Mouse (Mus musculus) heart, embryonic 13.5 days (tissue): Measurements from ENCODE around the gene Cd177. TPM values are rescaled to one million over a fixed set of nuclear protein-coding genes. Genes with fewer than 3 reads are reported as not detected.
"Not testable (repeated sequence)": the region's sequence is repeated elsewhere in the genome, so short reads cannot be mapped to it uniquely, and the experiment has no call there.

Source experiments
- ATAC-seq: fragments of 200-750 bp; cut with Nextera tagmentation; 2 replicates; pipeline ENCODE4 v1.8.0; 2017; ENCODE audit warnings: moderate TSS enrichment; ENCODE audit not compliant: insufficient number of reproducible peaks, low FRiP score, low TSS enrichment; ENCODE audit errors: extremely low read depth
- H3K27ac ChIP-seq: fragments of 300-500 bp; sonication (generic); replicated peaks from 2 replicates; pipeline ENCODE4 v1.5.1; 2015; ENCODE audit warnings: moderate library complexity, mild to moderate bottlenecking, inconsistent platforms
- H3K27me3 ChIP-seq: fragments of 300-500 bp; sonication (generic); replicated peaks from 2 replicates; pipeline ENCODE4 v1.6.1; 2015; ENCODE audit warnings: mild to moderate bottlenecking, inconsistent platforms
- H3K36me3 ChIP-seq: fragments of 300-500 bp; sonication (generic); 2 replicates; pipeline ENCODE4 v1.6.1; 2015; ENCODE audit warnings: mild to moderate bottlenecking, inconsistent platforms
- H3K4me1 ChIP-seq: fragments of 300-500 bp; sonication (generic); 2 replicates; pipeline ENCODE4 v1.6.1; 2015; ENCODE audit warnings: inconsistent platforms
- H3K4me2 ChIP-seq: fragments of 300-500 bp; sonication (generic); 2 replicates; pipeline ENCODE4 v1.6.1; 2015; ENCODE audit warnings: inconsistent platforms, mild to moderate bottlenecking, moderate library complexity
- H3K4me3 ChIP-seq: fragments of 300-500 bp; sonication (generic); 2 replicates; pipeline ENCODE4 v1.5.1; 2015; ENCODE audit warnings: moderate library complexity, mild to moderate bottlenecking, inconsistent platforms
- H3K9ac ChIP-seq: fragments of 300-500 bp; sonication (generic); 2 replicates; pipeline ENCODE4 v1.6.1; 2015; ENCODE audit warnings: inconsistent platforms, mild to moderate bottlenecking, moderate library complexity
- H3K9me3 ChIP-seq: fragments of 300-500 bp; sonication (generic); 2 replicates; pipeline ENCODE4 v1.6.1; 2016; ENCODE audit warnings: inconsistent platforms
- WGBS: fragments of 180-500 bp; shearing (Covaris S2); methylation state at CpG from one replicate; pipeline ENCODE4 v1.1.7; 2015; ENCODE audit warnings: mixed read lengths; 5-methylcytosine and 5-hydroxymethylcytosine counted together
- polyA plus RNA-seq: library from polyadenylated mRNA; unstranded; fragments of >200 nt; fragmentation: Nextera tagmentation; extraction: Ambion mirVana; gene quantifications from 2 replicates; pipeline ENCODE4 v1.2.1, GENCODE M21; 2015

The Cd177 gene
- 0.16 TPM in 1 of 2 replicates, not detected in the other for polyA plus RNA-seq

- Histone ChIP-seq H3K4me2 (no peak within 1 kb of the TSS), H3K4me1 (no peaks in the 10 kb centered on the region), H3K27ac (no peak within 1 kb of the TSS), H3K36me3 (no peaks in the 10 kb centered on the region), H3K9me3 (no peaks in the 10 kb centered on the region), H3K4me3 (no peak within 1 kb of the TSS), H3K9ac (no peak within 1 kb of the TSS), H3K27me3 (0 out of 2 replicates have a peak, but pooled peaks cover 10% of the 10 kb centered on the region)
- no peak for ATAC-seq
- WGBS = 59% methylated on average over 6 of the region's 6 CpGs
These were observed at the start of gene Cd177 for GRCm38 (mm10) chr7:24760211-24760610. Gene Cd177 (minus strand): TSS chr7:24760311.

GRCm38 (mm10) chr7:24809041-24809440 lies 48.9 kb upstream of the Cd177 start:
- ATAC-seq = no peak
- Histone ChIP-seq H3K27ac (no peak overlapping the region), H3K4me2 (no peak overlapping the region), H3K4me1 (no peaks in the 10 kb centered on the region), H3K9ac (no peak overlapping the region), H3K4me3 (no peak overlapping the region), H3K36me3 (no peaks in the 10 kb centered on the region), H3K27me3 (no peaks in the 10 kb centered on the region), H3K9me3 (no peaks in the 10 kb centered on the region)
- WGBS = 26% methylated on average over 2 of the region's 2 CpGs

- no peak for ATAC-seq
These were observed 44.7 kb upstream of the Cd177 start for GRCm38 (mm10) chr7:24804826-24805225.

GRCm38 (mm10) chr7:24802149-24802767 lies 42.1 kb upstream of the Cd177 start:
- Histone ChIP-seq H3K36me3 (no peaks in the 10 kb centered on the region), H3K4me3 (no peak overlapping the region), H3K9ac (no peak overlapping the region), H3K9me3 (peaks cover 11% of the 10 kb centered on the region), H3K27ac (no peak overlapping the region), H3K27me3 (no peaks in the 10 kb centered on the region), H3K4me1 (no peaks in the 10 kb centered on the region), H3K4me2 (no peak overlapping the region)
- ATAC-seq = no peak
- 56% methylated on average over 7 of the region's 7 CpGs for WGBS

More at GRCm38 (mm10) chr7:24804826-24805225, 44.7 kb upstream of the Cd177 start:
- H3K4me1 ChIP-seq = no peaks in the 10 kb centered on the region
- no peaks in the 10 kb centered on the region for H3K36me3 ChIP-seq
- H3K27ac ChIP-seq = no peak overlapping the region
- H3K27me3 ChIP-seq = no peaks in the 10 kb centered on the region
- no peak overlapping the region for H3K9ac ChIP-seq
- 49% methylated on average over 6 of the region's 6 CpGs for WGBS
- no peak overlapping the region for H3K4me2 ChIP-seq
- H3K9me3 ChIP-seq = no peaks in the 10 kb centered on the region
- no peak overlapping the region for H3K4me3 ChIP-seq

- WGBS = 89% methylated on average over 1 of the region's 1 CpGs
These were observed 37.8 kb upstream of the Cd177 start for GRCm38 (mm10) chr7:24797918-24798317.

GRCm38 (mm10) chr7:24776918-24777317 lies 16.8 kb upstream of the Cd177 start, which contains the start of gene Ceacam10:
Gene Ceacam10 (plus strand): TSS chr7:24777206.
- H3K4me1 ChIP-seq, H3K4me2 ChIP-seq, H3K27ac ChIP-seq, H3K36me3 ChIP-seq, H3K4me3 ChIP-seq, ATAC-seq, H3K27me3 ChIP-seq, H3K9me3 ChIP-seq, H3K9ac ChIP-seq: not testable (repeated sequence)
- WGBS = 23% methylated on average over 4 of the region's 4 CpGs

More at GRCm38 (mm10) chr7:24797918-24798317, 37.8 kb upstream of the Cd177 start:
- no peak overlapping the region for H3K4me3 ChIP-seq
- no peak for ATAC-seq
- H3K4me1 ChIP-seq = no peaks in the 10 kb centered on the region
- H3K36me3 ChIP-seq = no peaks in the 10 kb centered on the region
- H3K9ac ChIP-seq = no peak overlapping the region
- H3K27ac ChIP-seq = no peak overlapping the region
- no peak overlapping the region for H3K4me2 ChIP-seq
- no peaks in the 10 kb centered on the region for H3K27me3 ChIP-seq
- peaks cover 18% of the 10 kb centered on the region for H3K9me3 ChIP-seq

GRCm38 (mm10) chr7:24776145-24776544 lies 16.0 kb upstream of the Cd177 start:
- Histone ChIP-seq H3K27me3 (no peaks in the 10 kb centered on the region), H3K4me1 (no peaks in the 10 kb centered on the region), H3K27ac (no peak overlapping the region), H3K9me3 (no peaks in the 10 kb centered on the region), H3K4me3 (no peak overlapping the region), H3K9ac (no peak overlapping the region), H3K36me3 (no peaks in the 10 kb centered on the region), H3K4me2 (no peak overlapping the region)
- 57% methylated on average over 2 of the region's 2 CpGs for WGBS
- ATAC-seq = no peak

- Histone ChIP-seq H3K9ac (no peak overlapping the region), H3K36me3 (no peaks in the 10 kb centered on the region), H3K27me3 (no peaks in the 10 kb centered on the region), H3K4me3 (no peak overlapping the region), H3K4me1 (no peaks in the 10 kb centered on the region), H3K9me3 (no peaks in the 10 kb centered on the region; the same call in 1 of the 2 replicates), H3K4me2 (no peak overlapping the region), H3K27ac (no peak overlapping the region)
- WGBS = 30% methylated on average over 3 of the region's 3 CpGs
- ATAC-seq = no peak
These were observed 13.9 kb upstream of the Cd177 start for GRCm38 (mm10) chr7:24773942-24774535.

GRCm38 (mm10) chr7:24771361-24771760 lies 11.2 kb upstream of the Cd177 start:
- H3K9me3 ChIP-seq = no peaks in the 10 kb centered on the region; the same call in 1 of the 2 replicates
- no peak overlapping the region for H3K4me2 ChIP-seq
- H3K27me3 ChIP-seq = no peaks in the 10 kb centered on the region
- no peak overlapping the region for H3K27ac ChIP-seq
- H3K4me3 ChIP-seq = no peak overlapping the region
- no peak overlapping the region for H3K9ac ChIP-seq
- H3K36me3 ChIP-seq = no peaks in the 10 kb centered on the region
- H3K4me1 ChIP-seq = no peaks in the 10 kb centered on the region
- ATAC-seq = no peak

- ATAC-seq = no peak
- Histone ChIP-seq H3K9ac (no peak overlapping the region), H3K27me3 (0 out of 2 replicates have a peak, but pooled peaks cover 10% of the 10 kb centered on the region), H3K4me1 (no peaks in the 10 kb centered on the region), H3K27ac (no peak overlapping the region), H3K4me3 (no peak overlapping the region), H3K9me3 (no peaks in the 10 kb centered on the region), H3K36me3 (no peaks in the 10 kb centered on the region), H3K4me2 (no peak overlapping the region)
- 77% methylated on average over 8 of the region's 8 CpGs for WGBS
These were observed 2.5 kb upstream of the Cd177 start for GRCm38 (mm10) chr7:24762574-24762973.

- Histone ChIP-seq H3K27ac (no peak overlapping the region), H3K4me2 (no peak overlapping the region), H3K36me3 (no peaks in the 10 kb centered on the region), H3K4me1 (no peaks in the 10 kb centered on the region), H3K9me3 (no peaks in the 10 kb centered on the region), H3K4me3 (no peak overlapping the region), H3K9ac (no peak overlapping the region), H3K27me3 (0 out of 2 replicates have a peak, but pooled peaks cover 10% of the 10 kb centered on the region)
- ATAC-seq = no peak
- 67% methylated on average over 6 of the region's 6 CpGs for WGBS
These were observed 1.1 kb upstream of the Cd177 start for GRCm38 (mm10) chr7:24761161-24761560.

- no peak overlapping the region for H3K4me3 ChIP-seq
- no peak overlapping the region for H3K9ac ChIP-seq
- H3K9me3 ChIP-seq = no peaks in the 10 kb centered on the region
- H3K27ac ChIP-seq = no peak overlapping the region
- peaks cover 14% of the 10 kb centered on the region; the same call in 1 of the 2 replicates for H3K27me3 ChIP-seq
- no peaks in the 10 kb centered on the region for H3K4me1 ChIP-seq
- WGBS = 54% methylated on average over 1 of the region's 1 CpGs
- no peak overlapping the region for H3K4me2 ChIP-seq
- no peaks in the 10 kb centered on the region for H3K36me3 ChIP-seq
- no peak for ATAC-seq
These were observed 1.6 kb downstream of the Cd177 start for GRCm38 (mm10) chr7:24758520-24758919.
